Mouse (Mus musculus) limb, embryonic 10.5 days (tissue): ENCODE measurements around the gene Htra1. TPM values are rescaled to one million over a fixed set of nuclear protein-coding genes. Genes with fewer than 3 reads are reported as not detected.

Source experiments
- DNase-seq: peaks from one replicate; pipeline ENCODE4 v3.0.0-alpha.2; 2017; ENCODE audit warnings: low spot score
- H3K27ac ChIP-seq: fragments of 300-500 bp; sonication (generic); 2 replicates; pipeline ENCODE4 v1.5.1; 2016; ENCODE audit warnings: mild to moderate bottlenecking
- H3K27me3 ChIP-seq: fragments of 300-500 bp; sonication (generic); 2 replicates; pipeline ENCODE4 v1.6.1; 2016; ENCODE audit warnings: low read depth, mild to moderate bottlenecking; ENCODE audit not compliant: poor library complexity, severe bottlenecking
- H3K36me3 ChIP-seq: fragments of 300-500 bp; sonication (generic); 2 replicates; pipeline ENCODE4 v1.6.1; 2016; ENCODE audit warnings: mild to moderate bottlenecking, moderate library complexity
- H3K4me1 ChIP-seq: fragments of 300-500 bp; sonication (generic); 2 replicates; pipeline ENCODE4 v1.6.1; 2016
- H3K4me3 ChIP-seq: fragments of 300-500 bp; sonication (generic); 2 replicates; pipeline ENCODE4 v1.5.1; 2016; ENCODE audit warnings: mild to moderate bottlenecking, moderate library complexity
- H3K9me3 ChIP-seq: fragments of 300-500 bp; sonication (generic); replicated peaks from 2 replicates; pipeline ENCODE4 v1.6.1; 2016; ENCODE audit warnings: mild to moderate bottlenecking
- WGBS: fragments of 180-500 bp; shearing (Covaris S2); methylation state at CpG from one replicate; pipeline ENCODE4 v1.1.7; 2016; 5-methylcytosine and 5-hydroxymethylcytosine counted together
- microRNA-seq: library from miRNA; unstranded; fragments of <30 nt; microRNA quantifications from one replicate; pipeline ENCODE4, GENCODE M21; 2017
- polyA plus RNA-seq: library from polyadenylated mRNA; unstranded; fragments of >200 nt; fragmentation: Nextera tagmentation; extraction: Ambion mirVana; gene quantifications from 2 replicates; pipeline ENCODE4 v1.2.1, GENCODE M21; 2016

The Htra1 gene
- polyA plus RNA-seq, 1 experiment from 2014 or later, result 5.1 TPM

- Histone ChIP-seq H3K9me3 (no peaks in the 10 kb centered on the region), H3K27ac (no peak overlapping the region), H3K27me3 (no peaks in the 10 kb centered on the region), H3K4me1 (no peaks in the 10 kb centered on the region), H3K4me3 (no peak overlapping the region), H3K36me3 (no peaks in the 10 kb centered on the region)
- DNase-seq, result no peak
- 93% methylated on average over 5 of the region's 5 CpGs for WGBS
These were observed 68.2 kb downstream of the Htra1 start for GRCm38 (mm10) chr7:131004071-131004470.

DNA sequence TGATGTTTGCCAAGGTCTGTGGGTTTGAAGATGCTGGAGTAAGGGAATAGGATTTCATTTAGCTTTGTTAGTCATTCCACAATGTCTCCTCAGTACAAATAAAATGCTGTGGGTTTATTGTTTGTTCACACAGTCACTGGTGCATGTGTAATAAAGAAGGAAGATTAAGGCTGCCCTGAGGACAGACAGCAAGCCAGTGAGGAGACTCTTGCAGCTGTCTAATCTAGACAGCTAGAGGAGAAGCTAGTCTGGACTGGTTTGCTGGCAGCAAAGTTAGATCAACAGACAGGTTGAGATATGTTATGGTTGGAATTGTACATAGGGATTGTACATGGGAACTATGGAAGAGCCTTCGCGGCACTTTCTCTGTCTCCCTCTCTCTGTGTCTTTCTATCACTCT lies 71.3 kb downstream of the Htra1 start:
- no peak overlapping the region for H3K4me3 ChIP-seq
- H3K4me1 ChIP-seq, result no peaks in the 10 kb centered on the region
- H3K27me3 ChIP-seq, result no peaks in the 10 kb centered on the region
- WGBS, result 100% methylated on average over 2 of the region's 2 CpGs
- DNase-seq, result no peak
- H3K27ac ChIP-seq, result no peak overlapping the region
- no peaks in the 10 kb centered on the region for H3K36me3 ChIP-seq
- H3K9me3 ChIP-seq, result no peaks in the 10 kb centered on the region

- no peak overlapping the region for H3K27ac ChIP-seq
- no peaks in the 10 kb centered on the region for H3K36me3 ChIP-seq
- no peaks in the 10 kb centered on the region for H3K9me3 ChIP-seq
- H3K4me1 ChIP-seq, result no peaks in the 10 kb centered on the region
- no peak for DNase-seq
- 85% methylated on average over 5 of the region's 5 CpGs for WGBS
- no peaks in the 10 kb centered on the region for H3K27me3 ChIP-seq
- no peak overlapping the region for H3K4me3 ChIP-seq
These were observed 73.3 kb downstream of the Htra1 start for GRCm38 (mm10) chr7:131009178-131009577.

GRCm38 (mm10) chr7:131011901-131012300 lies 76.0 kb downstream of the Htra1 start:
- no peak for DNase-seq
- Histone ChIP-seq H3K4me1 (no peaks in the 10 kb centered on the region), H3K27ac (no peak overlapping the region), H3K9me3 (no peaks in the 10 kb centered on the region), H3K27me3 (no peaks in the 10 kb centered on the region), H3K36me3 (no peaks in the 10 kb centered on the region), H3K4me3 (no peak overlapping the region)
- 84% methylated on average over 1 of the region's 1 CpGs for WGBS

- no peak overlapping the region for H3K27ac ChIP-seq
- DNase-seq, result no peak
- no peaks in the 10 kb centered on the region for H3K9me3 ChIP-seq
- 96% methylated on average over 2 of the region's 2 CpGs for WGBS
- no peaks in the 10 kb centered on the region for H3K36me3 ChIP-seq
- no peaks in the 10 kb centered on the region for H3K27me3 ChIP-seq
- no peaks in the 10 kb centered on the region for H3K4me1 ChIP-seq
- H3K4me3 ChIP-seq, result no peak overlapping the region
These were observed 83.3 kb downstream of the Htra1 start for GRCm38 (mm10) chr7:131019181-131019580.

DNA sequence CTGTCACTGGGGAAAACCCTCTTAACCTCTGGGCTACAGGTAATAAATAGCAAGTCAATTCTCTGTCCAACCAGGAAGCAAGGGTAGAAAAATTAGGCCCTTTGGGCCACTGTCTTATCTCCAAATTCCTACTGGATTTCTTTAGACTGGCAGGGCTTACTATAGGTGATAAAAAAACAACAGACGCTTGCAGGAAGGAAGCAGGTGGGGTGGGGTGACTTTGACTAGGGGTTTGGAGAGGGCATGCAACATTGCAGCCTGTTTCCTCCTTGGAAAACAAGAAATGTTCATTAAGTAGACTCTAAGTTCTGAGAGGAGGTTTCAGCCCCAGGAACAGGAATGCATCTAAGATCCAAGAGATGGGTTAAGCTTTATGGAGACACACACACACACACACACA lies 88.9 kb downstream of the Htra1 start:
- no peaks in the 10 kb centered on the region for H3K9me3 ChIP-seq
- WGBS, result 71% methylated on average over 1 of the region's 1 CpGs
- H3K4me1 ChIP-seq, result no peaks in the 10 kb centered on the region

GRCm38 (mm10) chr7:131027557-131027956 lies 91.6 kb downstream of the Htra1 start:
- Histone ChIP-seq H3K27ac (no peak overlapping the region), H3K4me3 (no peak overlapping the region), H3K9me3 (no peaks in the 10 kb centered on the region), H3K27me3 (no peaks in the 10 kb centered on the region), H3K36me3 (no peaks in the 10 kb centered on the region), H3K4me1 (no peaks in the 10 kb centered on the region)
- 93% methylated on average over 1 of the region's 1 CpGs for WGBS
- no peak for DNase-seq

More for the DNA sequence above, 88.9 kb downstream of the Htra1 start:
- DNase-seq, result no peak
- H3K36me3 ChIP-seq, result no peaks in the 10 kb centered on the region
- no peaks in the 10 kb centered on the region for H3K27me3 ChIP-seq
- H3K4me3 ChIP-seq, result no peak overlapping the region
- H3K27ac ChIP-seq, result no peak overlapping the region

DNA sequence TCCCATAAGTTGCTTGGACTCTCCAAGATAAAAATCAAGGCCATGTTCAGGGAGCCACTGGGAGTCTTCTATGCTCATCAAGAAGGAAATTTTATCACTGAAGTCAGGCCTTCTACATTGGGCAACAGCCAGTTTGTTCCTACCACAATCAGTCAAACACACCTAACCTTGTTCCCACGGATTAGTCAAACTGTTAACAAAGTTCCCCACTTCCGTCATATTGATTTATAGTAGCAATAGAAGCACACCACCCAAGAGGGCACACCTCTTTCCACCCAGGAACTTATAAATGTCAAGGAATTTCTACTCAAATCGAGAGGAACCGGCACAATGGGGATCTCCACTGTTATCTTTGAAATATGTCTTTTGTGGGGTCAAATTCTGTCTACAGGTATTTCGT lies 95.8 kb downstream of the Htra1 start, which contains the start of gene Dmbt1:
Dmbt1 (plus strand) TSS at position 299 of the 400 bp plus-strand sequence.
- no peaks in the 10 kb centered on the region for H3K4me1 ChIP-seq
- no peaks in the 10 kb centered on the region for H3K36me3 ChIP-seq
- H3K27me3 ChIP-seq, result no peaks in the 10 kb centered on the region
- WGBS, result 79% methylated on average over 5 of the region's 5 CpGs
- H3K9me3 ChIP-seq, result no peaks in the 10 kb centered on the region
- no peak within 1 kb of the TSS for H3K4me3 ChIP-seq
- no peak within 1 kb of the TSS for H3K27ac ChIP-seq
- DNase-seq, result no peak

Small RNA genes within 50 kb of the gene (microRNA-seq; reads per million reads assigned to microRNA genes)
- not detected for gene Mir7061

Other genes starting within 250 kb of the Htra1 start
- not detected in 2 replicates for gene Btbd16, start 162.0 kb upstream of the Htra1 start, polyA plus RNA-seq
- gene Plekha1, start 70.4 kb upstream of the Htra1 start, polyA plus RNA-seq, result 27.5 and 31.3 TPM in 2 replicates
- not detected in 2 replicates for gene Dmbt1, start 95.9 kb downstream of the Htra1 start, polyA plus RNA-seq
- gene 4933402N03Rik, start 210.2 kb downstream of the Htra1 start, polyA plus RNA-seq, result not detected in 2 replicates
- not detected in 2 replicates for gene 5430419D17Rik, start 238.3 kb downstream of the Htra1 start, polyA plus RNA-seq